Mouse (Mus musculus): ENCODE data around the gene Sertad2. TPM values are rescaled to one million over a fixed set of nuclear protein-coding genes. Genes with fewer than 3 reads are reported as not detected.

The Sertad2 gene
- 10 to 100 TPM; 21.9 to 23.6 TPM for total RNA-seq (2021)
- long read RNA-seq, full-length matches to known transcripts: 1 of 36 reads
- long read RNA-seq, partial matches to known transcripts: 0 of 36 reads
- long read RNA-seq, other reads (novel, unspliced or antisense): 35 of 36 reads

GRCm38 (mm10) chr11:20542739-20543452 is at the start of gene Sertad2:
TSS of gene Sertad2 (plus strand) at chr11:20543253.
- peak; percentile 99 to 100 for DNase-seq (ENCODE audit: low spot score in 2 of 2)

- DNase-seq (ENCODE audit: low spot score in 2 of 2): no peak
Measured at GRCm38 (mm10) chr11:20493922-20494626, 49.0 kb upstream of the Sertad2 start.

GRCm38 (mm10) chr11:20500516-20500915 is 42.5 kb upstream of the Sertad2 start:
- DNase-seq (ENCODE audit: low spot score in 2 of 2): no peak

GRCm38 (mm10) chr11:20501160-20501955 is 41.7 kb upstream of the Sertad2 start:
- no peak for DNase-seq (ENCODE audit: low spot score in 2 of 2)

GRCm38 (mm10) chr11:20513574-20513973 is 29.5 kb upstream of the Sertad2 start:
- no peak for DNase-seq (ENCODE audit: low spot score in 2 of 2)

GRCm38 (mm10) chr11:20514757-20515156 is 28.3 kb upstream of the Sertad2 start:
- DNase-seq (ENCODE audit: low spot score in 2 of 2): no peak

GRCm38 (mm10) chr11:20521321-20521720 is 21.7 kb upstream of the Sertad2 start:
- no peak for DNase-seq (ENCODE audit: low spot score in 2 of 2)

- no peak for DNase-seq (ENCODE audit: low spot score in 2 of 2)
Measured at GRCm38 (mm10) chr11:20522750-20523149, 20.3 kb upstream of the Sertad2 start.

- no peak for DNase-seq (ENCODE audit: low spot score in 2 of 2)
Measured at GRCm38 (mm10) chr11:20524435-20524834, 18.6 kb upstream of the Sertad2 start.

GRCm38 (mm10) chr11:20525909-20526308 is 17.1 kb upstream of the Sertad2 start:
- no peak for DNase-seq (ENCODE audit: low spot score in 2 of 2)

- no peak for DNase-seq (ENCODE audit: low spot score in 2 of 2)
Measured at GRCm38 (mm10) chr11:20527901-20528300, 15.2 kb upstream of the Sertad2 start.

- DNase-seq (ENCODE audit: low spot score in 2 of 2): no peak
Measured at GRCm38 (mm10) chr11:20531682-20531991, 11.4 kb upstream of the Sertad2 start.

GRCm38 (mm10) chr11:20531992-20532881 is 10.8 kb upstream of the Sertad2 start:
- peak; percentile 20 to 37 for DNase-seq (ENCODE audit: low spot score in 2 of 2)

GRCm38 (mm10) chr11:20533231-20533630 is 9.8 kb upstream of the Sertad2 start:
- no peak for DNase-seq (ENCODE audit: low spot score in 2 of 2)

- no peak for DNase-seq (ENCODE audit: low spot score in 2 of 2)
Measured at GRCm38 (mm10) chr11:20537221-20537620, 5.8 kb upstream of the Sertad2 start.

GRCm38 (mm10) chr11:20538496-20538895 is 4.6 kb upstream of the Sertad2 start:
- DNase-seq (ENCODE audit: low spot score in 2 of 2): no peak

- DNase-seq (ENCODE audit: low spot score in 2 of 2): no peak
Measured at GRCm38 (mm10) chr11:20541280-20541679, 1.8 kb upstream of the Sertad2 start.

- DNase-seq (ENCODE audit: low spot score in 2 of 2): peak in 1 of 2 experiments; percentile 57
Measured at GRCm38 (mm10) chr11:20541995-20542637, 937 bp upstream of the Sertad2 start.

- DNase-seq (ENCODE audit: low spot score in 2 of 2): peak; percentile 3 to 48
Measured at GRCm38 (mm10) chr11:20543453-20544120, 534 bp downstream of the Sertad2 start.

GRCm38 (mm10) chr11:20544376-20544775 is 1.3 kb downstream of the Sertad2 start:
- DNase-seq (ENCODE audit: low spot score in 2 of 2): no peak
